Mouse (Mus musculus): ENCODE measurements around the gene Pdk2.
A peak's percentile ranks its signal among the peaks of the same experiment; 100 is the strongest.

The Pdk2 gene

DNA sequence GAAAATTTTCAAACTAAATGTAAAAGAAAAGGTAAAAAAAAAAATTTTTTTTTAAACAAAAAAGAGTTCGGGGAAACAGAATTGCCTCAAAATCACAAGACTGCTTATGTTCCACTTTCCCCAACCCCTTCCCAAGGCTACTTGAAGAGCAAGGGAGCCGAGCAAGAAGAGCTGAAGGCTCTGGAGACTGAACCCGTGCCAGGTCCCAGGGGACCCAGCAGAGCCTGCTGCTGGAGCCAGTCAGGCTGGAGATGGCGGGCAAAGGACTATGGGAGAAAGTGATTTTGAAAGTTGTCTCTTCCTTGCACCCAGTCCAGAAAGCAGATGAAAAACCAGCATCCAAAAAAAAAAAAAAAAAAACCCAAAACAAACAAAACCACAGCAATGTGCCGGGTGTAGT, 55.3 kb downstream of the Pdk2 start:
- no peak for DNase-seq

GRCm38 (mm10) chr11:94985140-94985539, 56.0 kb downstream of the Pdk2 start:
- no peak for DNase-seq

DNA sequence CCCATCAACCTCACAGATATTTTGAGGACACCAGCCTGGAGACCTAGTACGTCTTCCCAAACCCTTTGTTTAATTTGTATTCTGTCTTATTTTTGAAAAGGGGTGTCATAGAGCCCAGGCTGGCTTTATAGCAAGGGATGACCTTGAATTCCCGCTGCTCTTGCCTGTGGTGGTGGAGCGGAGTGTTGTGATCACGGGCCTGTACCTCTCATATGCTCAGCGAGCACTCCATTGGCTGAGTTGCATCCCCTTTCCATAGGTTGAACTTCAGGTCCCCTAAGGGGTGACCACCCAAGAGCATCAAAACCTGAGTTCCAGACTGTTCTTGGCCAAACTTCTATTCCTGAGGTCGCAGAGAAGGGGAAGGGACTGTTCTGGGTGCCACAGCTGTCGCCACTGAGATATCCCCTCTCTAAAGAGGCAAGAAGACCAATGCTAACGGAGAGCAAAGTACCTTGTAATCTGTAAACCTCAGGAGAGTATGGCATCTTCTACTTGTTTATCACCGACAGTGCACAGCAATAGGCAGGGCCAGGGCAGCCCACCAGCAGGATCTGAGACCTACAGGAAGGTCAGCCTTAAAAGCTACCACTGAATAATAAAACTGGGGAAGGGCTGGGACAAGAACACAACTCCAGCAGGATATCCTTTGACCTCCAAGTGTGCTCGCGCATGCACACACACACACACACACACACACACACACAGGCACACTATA, 61.5 kb downstream of the Pdk2 start:
- DNase-seq, result no peak

DNA sequence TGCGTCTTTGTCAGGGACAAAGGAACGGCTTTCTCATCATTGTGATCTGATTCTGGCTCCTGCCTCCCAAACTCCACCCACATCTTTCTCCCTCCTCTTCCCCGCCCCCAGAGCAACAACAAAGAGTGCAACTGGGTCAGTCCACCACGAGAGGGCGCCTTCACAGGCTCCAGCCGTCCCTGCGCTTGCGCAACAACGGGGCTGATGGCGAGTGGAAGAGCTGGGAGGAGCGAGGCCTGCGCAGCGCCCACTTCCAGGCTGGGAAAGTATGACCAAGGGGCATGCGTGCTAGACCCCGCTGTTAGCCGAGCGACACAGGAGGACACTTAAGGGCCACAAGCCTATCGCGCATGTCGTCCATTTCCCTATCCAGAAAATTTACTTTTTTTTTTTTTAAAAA, 62.2 kb downstream of the Pdk2 start:
- DNase-seq, result peak; percentile 98

GRCm38 (mm10) chr11:94978178-94978915, 62.8 kb downstream of the Pdk2 start:
- no peak for DNase-seq

Measured in cerebellum, postnatal 36 days (tissue).